Mouse (Mus musculus) left cerebral cortex, adult 8-10 months (tissue): Measurements from ENCODE around the gene Baz2a. TPM values are rescaled to one million over a fixed set of nuclear protein-coding genes. Genes with fewer than 3 reads are reported as not detected.

Experiments
- DNase-seq, 2 experiments: peaks; one replicate each; pipeline ENCODE4 v3.0.0; 2022; ENCODE audit warnings: low spot score in 2 of 2
- microRNA-seq, 2 experiments: library from miRNA; unstranded; fragments of <30 nt; microRNA quantifications; one replicate each; pipeline ENCODE4 v1.2.0; 2022
- total RNA-seq, 4 experiments: library from RNA; stranded (reverse); gene quantifications; 2 replicates each; pipeline ENCODE4 v1.2.4; 2022

Baz2a gene
- total RNA-seq, 4 experiments from 2014 or later: 36.4 to 39.1 (median 38.4) TPM

DNA sequence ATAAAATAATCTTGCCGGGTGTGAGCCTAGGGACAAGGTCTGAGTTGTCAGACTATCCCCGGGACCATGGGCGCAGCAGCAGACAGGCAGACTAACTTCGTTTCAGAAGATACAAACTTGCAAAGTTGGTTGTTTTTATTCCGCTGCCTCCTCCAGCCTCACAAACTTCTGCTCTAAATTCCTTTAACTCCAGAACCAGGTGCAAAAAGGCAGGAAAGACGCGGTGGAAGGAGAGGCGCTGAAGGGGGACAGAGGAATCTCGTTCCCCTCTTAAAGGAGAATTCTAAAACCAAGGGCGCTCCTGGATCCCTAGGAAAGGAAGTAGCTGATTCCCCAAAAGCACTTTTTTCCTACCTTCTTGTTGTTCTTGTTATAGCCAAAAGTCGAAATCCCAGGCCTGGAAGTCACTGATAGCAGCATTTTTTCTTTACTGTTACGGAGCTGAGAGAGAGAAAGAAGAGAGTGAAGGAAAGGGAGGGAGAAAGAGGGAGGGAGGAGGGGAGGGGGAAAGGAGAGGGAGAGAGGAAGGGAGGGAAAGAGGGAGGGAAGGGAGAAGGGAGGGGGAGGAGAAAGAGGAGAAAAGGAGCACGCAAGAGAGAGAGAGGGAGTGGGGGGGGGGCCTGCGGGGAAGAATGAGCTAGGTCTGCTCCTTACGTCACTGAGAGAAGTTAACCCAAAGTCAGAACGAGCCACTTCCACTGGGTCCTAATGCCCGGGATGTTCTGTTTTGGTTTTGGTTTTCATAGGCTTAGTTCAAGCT lies 84.8 kb downstream of the Baz2a start:
- DNase-seq: peak in 1 of 2 experiments; percentile 32

DNA sequence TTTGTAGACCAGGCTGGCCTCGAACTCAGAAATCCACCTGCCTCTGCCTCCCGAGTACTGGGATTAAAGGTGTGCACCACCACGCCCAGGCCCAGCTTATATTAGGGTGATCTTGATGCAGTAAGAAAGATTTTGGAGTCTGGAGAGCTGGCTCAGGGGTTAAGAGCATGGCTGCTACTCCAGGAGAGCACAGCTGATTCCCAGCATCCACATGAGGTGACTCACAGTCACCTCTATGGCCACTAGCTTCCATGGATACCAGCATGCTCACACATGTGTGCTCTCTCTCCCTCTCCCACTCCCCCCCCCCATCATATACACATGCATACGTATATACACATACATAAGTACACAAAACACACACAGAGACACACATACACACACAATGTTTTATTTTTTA lies 85.9 kb downstream of the Baz2a start:
- no peak for DNase-seq

Small RNAs within 50 kb of the gene (microRNA-seq; reads per million reads assigned to microRNA genes)
- 15.7 to 17.0 reads per million in 2 experiments for gene Mir677

Other genes starting within 250 kb of the Baz2a start
- not detected for gene Rdh19, start 241.6 kb upstream of the Baz2a start, total RNA-seq
- not detected for gene Rdh16f2, start 225.1 kb upstream of the Baz2a start, total RNA-seq
- not detected for gene Rdh7, start 202.8 kb upstream of the Baz2a start, total RNA-seq
- gene Sdr9c7, start 193.1 kb upstream of the Baz2a start, total RNA-seq: not detected
- gene Hsd17b6, start 84.0 kb upstream of the Baz2a start, total RNA-seq: not detected
- 1 to 10 TPM; 6.5 to 9.3 (median 8.1) TPM for gene Prim1, start 76.4 kb upstream of the Baz2a start, total RNA-seq
- 100 to 1,000 TPM; 335 to 362 (median 360) TPM for gene Naca, start 56.0 kb upstream of the Baz2a start, total RNA-seq
- gene Ptges3, start 32.6 kb upstream of the Baz2a start, total RNA-seq: 100 to 1,000 TPM; 118 to 126 (median 124) TPM
- gene Atp5b, start 8.3 kb upstream of the Baz2a start, total RNA-seq: 1,000 to 10,000 TPM; 1,625 to 1,859 (median 1,782) TPM
- 10 to 100 TPM; 14.3 to 18.7 (median 17.1) TPM for gene Rbms2, start 88.7 kb downstream of the Baz2a start, total RNA-seq
- 10 to 100 TPM; 32.6 to 36.0 (median 34.0) TPM for gene Gls2, start 102.9 kb downstream of the Baz2a start, total RNA-seq
- 1 to 10 TPM; 8.4 to 9.4 (median 9.2) TPM for gene Spryd4, start 120.2 kb downstream of the Baz2a start, total RNA-seq
- not detected for gene Mip, start 134.3 kb downstream of the Baz2a start, total RNA-seq
- 1 to 10 TPM; 6.4 to 9.9 (median 7.8) TPM for gene Timeless, start 140.5 kb downstream of the Baz2a start, total RNA-seq
- not detected for gene Apon, start 162.5 kb downstream of the Baz2a start, total RNA-seq
- gene Apof, start 177.1 kb downstream of the Baz2a start, total RNA-seq: under 1 TPM in 1 of 4 experiments, not detected in 3; 0.30 TPM
- 10 to 100 TPM; 26.8 to 38.6 (median 28.2) TPM for gene Stat2, start 179.0 kb downstream of the Baz2a start, total RNA-seq
- under 1 TPM in 1 of 4 experiments, not detected in 3; 0.36 TPM for gene Il23a, start 207.2 kb downstream of the Baz2a start, total RNA-seq
- 10 to 100 TPM; 14.5 to 15.5 (median 15.3) TPM for gene Pan2, start 211.8 kb downstream of the Baz2a start, total RNA-seq
- gene Cnpy2, start 230.9 kb downstream of the Baz2a start, total RNA-seq: 10 to 100 TPM; 66.6 to 76.7 (median 67.6) TPM
- gene Cs, start 246.2 kb downstream of the Baz2a start, total RNA-seq: 100 to 1,000 TPM; 221 to 239 (median 230) TPM